Mouse (Mus musculus): Measurements from ENCODE around the gene Madcam1.

GRCm38 (mm10) chr10:79672088-79672455 lies 7.7 kb downstream of the Madcam1 start:
- TF ChIP-seq CTCF (conservative IDR thresholded peaks at IDR 0.05; ENCODE audit: low read length) (peak; percentile 40), POU5F1 (IDR thresholded peaks at IDR 0.05; ENCODE audit: borderline replicate concordance, low read length) (no peak)
